Comparison of ENCODE assay signal across 9 mouse cellular contexts in the genomic region with DNA sequence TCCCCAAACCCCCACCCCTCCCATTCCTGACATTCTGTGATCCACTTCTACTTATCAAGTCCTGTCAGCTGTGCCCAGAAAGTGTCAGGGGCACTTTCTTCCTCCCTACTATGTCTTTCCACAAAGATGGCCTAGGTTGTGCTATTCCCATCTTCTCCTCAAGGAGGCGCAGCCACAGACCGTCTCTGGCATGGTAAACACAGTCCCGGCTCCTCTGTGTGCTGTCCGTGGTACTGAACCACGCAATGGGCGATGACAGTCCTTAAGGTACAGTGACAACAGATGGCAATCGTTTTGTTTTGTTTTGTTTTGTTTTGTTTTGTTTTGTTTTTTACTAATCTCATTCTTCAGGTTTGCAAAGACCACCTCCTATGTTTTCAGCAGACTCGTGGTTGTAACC.
A peak's percentile ranks its signal among the peaks of the same experiment; 100 is the strongest.
DNase-seq lines count a peak whose midpoint lies in the region; ATAC-seq lines count a peak whose summit lies in the region.
"Had no signal": no experiment of that assay in that cellular context is flagged by ENCODE, and none has a peak within 500 bp of the region (broad histone marks: within the 10 kb centered on the region; RNA-seq: fewer than 3 reads in every experiment).

No protein-coding gene starts in this region.

- no peak overlapping the region for H3K9ac ChIP-seq in limb, embryonic 13.5 days

- H3K4me2 ChIP-seq in limb, embryonic 13.5 days (replicated peaks), result no peak overlapping the region

- no peaks in the 10 kb centered on the region for H3K36me3 ChIP-seq in limb, embryonic 13.5 days

- DNase-seq in frontal cortex, postnatal 25 days (ENCODE audit: low spot score in 2 of 2), result peak; percentile 10 to 24
- peak; percentile 48 for DNase-seq in WW6 (ENCODE audit: low read depth, low spot score)
- DNase-seq in embryo, embryonic 10 days (ENCODE audit: low spot score), result peak; percentile 92
- peak; percentile 80 to 88 for DNase-seq in heart, postnatal 14 days
- DNase-seq in ovary, adult 18-20 months (ENCODE audit: low spot score), result peak; percentile 32
- peak; percentile 87 for DNase-seq in thymus, postnatal 14 days

- H3K4me3 ChIP-seq in limb, embryonic 13.5 days, result no peak overlapping the region

- H3K9me3 ChIP-seq in limb, embryonic 13.5 days, result no peaks in the 10 kb centered on the region

- no peak overlapping the region for H3K27ac ChIP-seq in limb, embryonic 13.5 days
- H3K27ac ChIP-seq: macrophage had no signal

- WGBS in limb, embryonic 13.5 days, result 6% methylated on average over 8 of the region's 8 CpGs

- no peak for ATAC-seq in frontal cortex, adult (ENCODE audit: low TSS enrichment)
- peak; percentile 81; the same call in 1 of the 2 replicates for ATAC-seq in limb, embryonic 13.5 days (ENCODE audit: low FRiP score, low read depth)

- intact Hi-C loops in heart, postnatal 14 days (cut with DNase I), result loop anchor here (1.0 to 10.0 kb wide), 3 partner anchors 334 to 740 kb away; partner anchors contain the start of gene Sdk1

- H3K4me1 ChIP-seq in limb, embryonic 13.5 days, result peaks cover 9% of the 10 kb centered on the region; the same call in 1 of the 2 replicates

- no peaks in the 10 kb centered on the region for H3K27me3 ChIP-seq in limb, embryonic 13.5 days

Comparison
In these comparisons a context has a peak if more than half of its experiments do, and no peak if none do; other contexts are left out.
1. DNase-seq: peak in every context shown above with its lines; median percentile 92 in embryo, embryonic 10 days; 87 in thymus, postnatal 14 days; 84 in heart, postnatal 14 days; 48 in WW6; 32 in ovary, adult 18-20 months; 17 in frontal cortex, postnatal 25 days.